Mouse (Mus musculus) cortical plate, adult 2 months (tissue): ENCODE results near the gene Il7r.

ENCODE experiments used
- CTCF ChIP-seq: fragments of 200-500 bp; IDR thresholded peaks from 2 replicates; pipeline ENCODE4 v1.5.1; 2011; ENCODE audit warnings: mild to moderate bottlenecking, control low read depth, low read length; ENCODE audit not compliant: insufficient read depth; ENCODE audit errors: extremely low read depth
- POLR2A ChIP-seq: fragments of 200-500 bp; IDR thresholded peaks from 2 replicates; pipeline ENCODE4 v1.6.1; 2011; ENCODE audit warnings: mild to moderate bottlenecking, low read length, control low read depth; ENCODE audit not compliant: insufficient read depth; ENCODE audit errors: extremely low read depth

DNA sequence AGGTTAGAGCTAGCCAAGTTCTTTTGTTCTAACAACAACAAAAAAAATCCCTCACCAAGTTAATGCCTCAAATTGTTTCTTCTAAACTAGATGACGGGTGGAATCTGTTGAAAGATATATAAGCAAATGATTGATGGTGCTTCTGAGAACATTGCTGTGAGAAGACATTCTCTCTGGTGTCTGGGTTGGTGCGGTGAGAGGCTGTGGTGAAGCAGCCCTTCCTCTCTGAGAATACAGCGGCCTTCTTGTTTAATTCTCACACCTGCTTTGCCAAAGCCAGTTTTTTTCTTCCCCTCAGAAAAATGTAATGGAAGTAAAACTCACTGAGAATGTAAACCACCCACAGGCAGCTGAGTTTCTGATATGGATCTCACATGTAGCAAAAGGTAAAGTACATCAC, 57.8 kb downstream of the Il7r start:
- no peak for TF ChIP-seq CTCF
- no peak for TF ChIP-seq POLR2A
